Mouse (Mus musculus): ENCODE measurements around the gene Phxr2. TPM values are rescaled to one million over a fixed set of nuclear protein-coding genes. Genes with fewer than 3 reads are reported as not detected.
"Not testable (repeated sequence)": the region's sequence is repeated elsewhere in the genome, so short reads cannot be mapped to it uniquely, and the experiment has no call there.

Phxr2 gene
- total RNA-seq (2021), result not detected
- long read RNA-seq, experiment 1, result 0 reads
- long read RNA-seq, experiment 2, result 0 reads

DNA sequence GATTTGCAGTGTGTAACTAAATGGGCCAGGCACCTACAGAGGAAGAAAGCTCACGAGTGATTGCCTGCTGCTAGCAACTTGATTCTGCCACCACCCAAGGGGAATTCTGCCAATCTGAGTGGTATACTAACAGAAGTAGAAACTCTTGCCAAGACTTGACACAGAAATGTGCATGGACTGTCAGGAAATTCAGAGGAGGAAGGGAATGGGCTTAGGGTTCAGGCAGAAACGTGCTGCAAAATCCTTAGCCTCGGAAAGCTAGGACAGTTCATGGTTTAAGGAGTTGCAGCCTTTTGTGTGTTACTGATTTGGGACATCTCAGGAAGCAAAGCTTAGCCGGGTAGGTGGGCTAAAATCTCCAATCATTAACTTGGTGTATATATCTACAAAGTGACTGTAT lies at the start of gene Phxr2:
Gene Phxr2 (minus strand): TSS at position 101 of the 400 bp plus-strand sequence.
- DNase-seq, result no peak

DNA sequence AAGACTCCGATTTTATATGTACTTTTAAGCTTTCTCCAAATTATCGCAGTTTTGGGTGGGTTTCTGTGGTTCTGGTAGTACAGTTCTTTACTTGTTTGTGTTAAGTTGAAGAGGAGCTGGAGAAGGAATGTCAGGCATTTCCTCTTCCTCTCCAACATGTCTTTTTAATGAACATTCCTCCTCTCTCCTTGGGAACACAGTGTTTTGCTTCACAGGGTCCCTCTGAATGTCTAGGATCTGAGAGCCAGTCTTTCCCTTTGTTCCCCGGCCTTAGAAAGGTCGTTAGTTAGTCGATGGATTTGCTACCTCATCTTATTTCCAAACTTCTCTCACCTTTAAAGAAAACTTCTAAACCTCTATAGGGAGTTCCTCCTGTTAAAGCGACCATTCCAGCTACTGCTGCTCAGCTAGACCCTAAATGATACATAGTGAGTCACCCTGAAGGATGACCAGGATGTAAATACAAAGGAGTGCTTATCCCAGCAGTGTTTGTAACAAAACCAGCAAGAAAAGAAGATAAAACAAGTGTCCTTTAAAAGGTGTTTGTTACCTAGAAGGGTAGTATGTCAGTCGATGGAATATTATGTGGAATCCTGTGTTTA lies 46.9 kb upstream of the Phxr2 start:
- DNase-seq, result no peak

DNA sequence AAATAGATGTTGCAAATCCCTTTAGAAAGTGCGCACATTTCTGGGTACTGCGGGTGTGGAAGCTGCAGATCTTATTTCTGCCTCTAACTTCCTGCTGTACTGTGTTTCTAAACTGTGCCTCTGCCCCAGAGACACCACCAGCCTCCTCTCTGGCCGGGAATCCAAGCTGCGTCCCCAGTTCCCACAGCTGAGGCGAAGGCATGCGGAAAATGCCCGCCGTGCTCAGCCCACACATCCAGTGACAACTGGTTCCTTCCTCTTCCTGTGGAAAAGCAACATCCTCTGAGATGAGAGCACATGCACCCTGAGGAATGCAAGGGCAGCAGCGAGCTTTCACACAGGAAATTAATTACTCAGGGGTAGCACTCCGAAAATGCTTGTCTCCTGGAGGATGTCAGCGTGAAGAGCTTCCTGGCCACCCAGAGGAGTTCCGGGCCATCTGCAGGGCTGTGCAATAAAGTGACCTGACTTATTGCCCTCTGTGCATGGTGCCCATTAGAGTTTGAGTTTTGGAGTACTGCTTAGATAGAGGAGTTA lies 45.9 kb upstream of the Phxr2 start:
- peak; percentile 46 for DNase-seq

DNA sequence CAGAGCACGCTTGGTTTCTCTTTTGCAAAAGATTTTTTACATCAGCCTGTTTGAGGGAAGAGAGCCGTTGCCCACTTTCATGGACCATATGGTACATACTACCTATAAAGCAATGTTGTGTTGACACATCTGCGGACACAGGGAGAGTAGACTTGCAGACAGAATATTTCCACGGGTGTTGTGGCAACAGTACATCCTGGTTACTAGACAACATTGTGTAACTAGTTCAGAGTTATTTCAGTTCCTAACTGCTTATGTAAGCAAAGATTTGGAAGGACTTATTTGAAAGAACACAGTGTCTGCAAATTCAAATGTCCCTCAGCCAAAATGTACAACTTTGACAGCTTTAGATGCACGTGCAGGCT lies 43.6 kb upstream of the Phxr2 start:
- no peak for DNase-seq

DNA sequence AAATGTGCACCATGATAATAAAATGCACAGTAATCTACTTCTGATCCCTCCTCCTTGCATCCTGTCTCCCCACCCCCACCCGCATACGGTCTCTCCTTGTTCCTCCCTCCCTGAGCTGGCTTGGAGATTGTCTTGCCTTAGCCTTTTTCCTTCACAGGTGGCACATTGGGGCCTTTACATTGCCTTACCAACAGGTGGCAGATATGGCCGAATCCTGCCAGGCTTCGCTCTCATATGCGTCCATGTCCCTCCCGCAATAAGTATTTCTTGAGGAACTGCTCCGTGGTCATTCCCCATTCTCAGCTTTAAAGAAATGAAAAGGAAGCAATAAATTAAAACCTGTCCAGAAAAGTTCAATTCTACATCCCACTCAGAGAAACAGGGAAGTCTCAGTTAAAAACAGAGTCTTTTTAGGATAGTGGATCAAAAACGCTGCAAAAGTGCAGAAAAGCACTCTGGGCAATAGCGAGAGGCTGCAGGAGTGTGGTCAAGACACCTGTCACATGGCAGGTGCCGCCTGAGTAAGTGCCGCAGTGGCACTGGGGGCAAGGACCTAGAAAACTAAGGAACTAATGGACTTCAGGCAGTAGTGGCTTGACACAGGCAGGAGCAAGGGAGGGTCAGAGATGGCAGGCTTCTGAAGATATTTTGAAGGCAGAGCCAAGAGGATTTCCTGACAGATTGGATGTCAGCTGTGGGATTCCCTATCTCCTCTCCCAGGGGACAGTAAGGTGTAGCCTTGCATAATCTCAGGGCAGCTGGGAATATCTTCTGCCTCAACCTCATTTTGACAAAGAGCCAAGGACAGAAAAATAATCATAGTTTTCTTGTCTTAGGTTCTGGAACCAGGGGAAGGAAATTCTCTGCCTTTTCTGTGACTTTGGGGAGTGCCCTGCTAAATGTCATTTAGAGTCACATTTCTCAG lies 43.0 kb upstream of the Phxr2 start:
- no peak for DNase-seq

DNA sequence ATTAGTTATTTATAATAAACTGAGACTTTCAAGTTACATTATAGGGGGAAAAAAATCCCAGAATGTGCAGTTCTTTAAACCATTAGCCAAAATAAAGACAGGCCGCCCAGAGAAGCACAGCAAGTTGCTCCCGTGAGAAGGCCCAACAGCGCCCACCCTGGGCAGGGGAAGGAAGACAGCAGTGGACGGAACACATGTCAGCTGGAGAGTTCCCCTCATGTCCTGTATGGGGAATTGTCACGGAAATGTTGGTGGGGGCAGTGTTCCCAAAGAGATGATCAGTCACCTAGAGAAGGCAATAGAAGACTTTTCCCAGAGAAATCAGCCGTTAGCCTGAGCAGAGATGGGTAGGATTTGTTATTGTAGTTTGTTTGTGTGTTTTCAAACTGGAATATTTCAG lies 42.3 kb upstream of the Phxr2 start:
- peak; percentile 29 for DNase-seq

DNA sequence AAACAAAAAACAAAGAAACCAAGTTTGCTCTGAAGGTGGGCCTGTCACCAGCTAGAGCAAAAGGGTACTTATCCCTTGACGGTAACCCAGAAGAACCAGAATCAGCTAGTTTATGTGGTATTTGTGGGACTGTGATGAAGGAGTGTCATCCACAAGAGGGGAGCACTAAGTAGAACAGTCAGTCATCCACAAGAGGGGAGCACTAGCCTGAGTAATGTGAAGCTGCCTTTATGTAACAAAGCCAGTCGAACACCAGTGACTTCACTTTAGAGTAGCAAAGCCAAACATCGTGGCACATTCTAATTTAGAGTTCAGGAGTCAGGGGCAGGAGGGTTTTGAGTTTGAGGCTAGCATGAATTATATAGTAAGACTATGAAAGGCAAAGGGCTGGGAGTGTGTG lies 40.3 kb upstream of the Phxr2 start:
- DNase-seq, result no peak

DNA sequence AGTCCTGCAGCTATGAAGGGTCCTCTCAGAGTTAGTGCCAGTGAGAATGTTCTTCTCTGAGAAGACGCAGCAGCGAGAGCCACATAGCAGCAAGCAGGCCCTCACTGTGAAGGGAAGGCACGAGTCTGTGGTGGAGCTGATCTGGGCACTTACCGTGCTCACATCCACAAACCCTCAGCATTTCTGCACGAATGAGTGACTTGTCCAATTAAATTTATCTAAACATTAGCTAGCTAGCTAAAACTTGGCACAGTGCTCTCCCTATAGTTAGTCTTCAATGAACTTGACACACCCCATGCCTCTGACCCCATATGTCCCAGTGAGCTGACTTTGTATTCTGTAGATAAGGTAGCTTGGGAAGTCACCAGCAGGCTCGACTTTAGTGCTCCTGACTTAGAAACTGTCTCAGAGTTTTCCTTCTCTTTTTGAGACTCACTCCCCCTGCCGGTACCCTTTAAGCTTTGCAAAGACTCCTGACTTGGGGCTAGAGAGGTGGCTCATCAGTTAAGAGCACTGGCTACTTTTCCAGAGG lies 39.7 kb upstream of the Phxr2 start:
- DNase-seq, result no peak

DNA sequence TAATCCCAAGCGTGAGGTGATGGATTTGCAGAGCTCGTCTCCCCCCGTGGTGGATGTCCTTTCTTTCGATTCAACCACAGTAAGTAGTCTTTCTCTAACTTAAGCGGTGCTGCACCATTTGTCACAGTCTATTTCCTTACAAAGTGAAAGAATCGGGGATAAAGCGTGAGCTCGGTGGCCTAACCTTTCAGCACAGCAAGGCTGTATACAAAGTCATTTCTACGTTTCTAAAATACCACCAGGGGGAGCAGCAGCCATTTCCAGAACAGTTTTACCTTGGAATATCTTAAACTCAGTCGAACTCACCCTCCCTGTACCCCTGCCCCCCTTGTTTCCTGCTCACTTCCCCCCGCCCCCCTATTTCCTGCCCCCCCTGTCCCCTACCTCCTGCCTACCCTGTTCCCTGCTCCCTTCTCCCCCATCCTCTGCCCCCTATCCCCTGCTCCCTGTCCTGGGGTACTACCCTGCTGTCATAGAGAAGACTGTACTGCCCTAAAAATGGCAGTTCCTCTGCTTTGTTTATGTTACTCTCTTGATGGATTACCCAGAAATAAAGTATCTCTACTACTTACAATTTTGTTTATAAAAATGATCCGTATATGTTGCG lies 38.8 kb upstream of the Phxr2 start:
- DNase-seq, result no peak

DNA sequence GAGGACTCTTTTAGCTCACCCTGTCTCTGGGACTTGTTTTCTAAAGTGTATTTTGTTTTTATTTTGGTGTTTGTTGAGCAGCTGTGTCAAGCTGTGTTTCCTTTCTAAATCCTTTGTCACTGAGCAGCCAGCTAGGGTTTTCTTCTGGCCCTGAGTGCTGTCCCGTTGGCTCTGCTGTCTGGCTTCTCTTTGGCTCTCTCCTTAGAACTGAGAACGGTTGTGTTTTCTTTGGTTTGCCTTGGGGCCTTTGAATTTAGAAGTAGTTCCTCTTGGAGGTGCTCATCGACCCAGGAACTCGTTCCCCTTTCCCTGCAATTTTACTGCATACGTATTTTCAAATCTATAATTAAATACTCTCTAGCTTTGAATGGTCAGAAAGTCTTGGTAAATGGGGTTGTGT lies 36.9 kb upstream of the Phxr2 start:
- DNase-seq, result no peak

DNA sequence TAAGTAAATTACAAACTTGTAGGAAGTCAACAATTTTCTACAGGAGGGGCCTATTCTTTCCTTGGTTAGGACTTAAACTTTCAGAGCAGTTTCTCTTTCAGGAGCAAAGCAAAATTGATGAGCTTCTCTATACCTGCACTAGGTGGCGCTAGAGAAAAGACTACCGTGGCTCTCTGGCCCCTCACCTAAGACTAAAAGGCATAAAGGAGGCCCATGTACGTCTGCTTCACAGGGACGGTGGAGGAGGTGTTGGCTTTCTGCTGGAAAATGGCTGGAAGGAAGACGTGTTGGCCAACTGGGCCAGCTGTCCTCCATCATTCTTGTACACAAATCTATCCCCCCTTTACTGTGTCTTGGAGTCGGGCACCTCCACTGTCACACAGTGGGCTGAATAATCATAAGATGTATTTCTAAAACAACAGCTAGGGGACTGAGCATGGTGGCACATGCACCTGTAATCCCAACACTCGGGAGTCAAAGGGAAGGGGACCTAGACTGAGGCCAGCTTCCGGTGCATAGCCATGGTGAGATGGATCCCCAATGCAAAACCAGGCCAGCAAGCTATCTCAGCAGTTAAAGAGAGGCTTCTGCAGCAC lies 36.0 kb upstream of the Phxr2 start:
- peak; percentile 13 for DNase-seq

DNA sequence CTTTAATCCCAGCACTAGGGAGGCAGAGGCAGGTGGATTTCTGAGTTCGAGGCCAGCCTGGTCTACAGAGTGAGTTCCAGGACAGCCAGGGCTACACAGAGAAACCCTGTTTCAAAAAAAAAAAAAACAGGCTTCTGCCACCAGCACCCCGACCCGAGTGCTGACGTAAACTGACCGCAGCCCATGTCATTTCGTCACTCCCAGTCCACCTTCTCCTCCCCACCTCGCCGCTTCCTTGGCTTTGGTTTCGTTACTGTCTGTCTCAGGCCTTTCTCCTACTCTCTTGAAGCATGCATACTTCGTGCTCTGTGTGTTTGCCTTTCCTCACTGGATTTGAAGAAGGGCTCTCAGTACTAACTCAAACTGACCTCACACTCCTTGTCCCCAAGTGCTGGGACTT lies 31.6 kb upstream of the Phxr2 start:
- DNase-seq, result not testable (repeated sequence)

DNA sequence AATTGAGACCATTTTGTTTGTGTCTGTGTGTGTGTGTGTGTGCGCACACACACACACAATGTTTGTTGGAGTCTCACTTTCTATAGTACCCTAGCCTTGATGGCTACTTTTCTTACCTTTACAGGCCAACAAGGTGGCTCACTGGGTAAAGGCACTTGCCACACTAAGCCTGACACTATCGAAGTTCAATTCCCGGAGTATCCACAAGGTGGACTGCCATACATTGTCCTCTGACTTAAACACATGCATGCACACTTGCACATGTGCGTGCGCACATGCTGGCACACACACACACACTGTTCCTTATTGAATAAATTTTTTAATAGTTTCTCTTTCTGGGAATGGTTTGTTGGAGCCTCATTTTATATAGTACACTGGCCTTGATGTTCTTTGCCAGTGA lies 30.7 kb upstream of the Phxr2 start:
- no peak for DNase-seq

DNA sequence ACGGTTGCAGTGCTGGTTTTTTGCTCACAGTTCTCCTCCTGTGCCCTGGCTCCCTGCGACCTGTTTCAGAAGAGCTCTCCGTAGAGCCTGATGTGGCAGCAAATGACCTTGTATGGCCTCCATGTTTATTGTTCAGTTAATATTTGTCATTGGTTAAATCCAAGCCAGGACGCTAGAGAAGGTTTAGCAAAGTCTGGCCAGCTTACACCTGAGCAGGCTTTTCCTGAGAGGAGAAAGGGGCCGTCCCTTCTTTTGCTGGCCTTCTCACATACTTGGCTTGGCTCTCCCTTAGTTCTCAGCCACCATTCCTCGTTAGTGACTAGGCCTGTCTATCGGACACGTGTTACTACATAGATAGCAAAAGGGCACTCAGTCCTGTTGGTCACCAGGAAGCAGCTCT lies 28.5 kb upstream of the Phxr2 start:
- DNase-seq, result no peak

DNA sequence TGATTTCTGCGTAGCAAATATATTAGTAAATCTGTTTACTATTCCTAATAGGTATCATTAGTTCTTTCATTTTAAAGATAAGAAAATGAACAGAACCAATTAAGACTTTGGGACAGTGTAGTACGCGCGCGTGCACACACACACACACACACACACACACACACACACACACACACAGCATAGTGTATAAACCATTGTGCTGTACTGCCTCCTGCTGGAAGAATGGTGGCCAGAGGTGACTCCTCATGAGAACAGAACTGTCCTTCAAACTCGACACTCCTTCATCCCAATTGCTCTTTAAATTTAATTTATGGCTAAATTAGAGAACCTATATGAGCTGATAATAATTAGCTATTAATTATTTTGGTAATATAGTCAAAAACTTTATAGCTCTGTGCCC lies 25.9 kb upstream of the Phxr2 start:
- DNase-seq, result peak; percentile 48

DNA sequence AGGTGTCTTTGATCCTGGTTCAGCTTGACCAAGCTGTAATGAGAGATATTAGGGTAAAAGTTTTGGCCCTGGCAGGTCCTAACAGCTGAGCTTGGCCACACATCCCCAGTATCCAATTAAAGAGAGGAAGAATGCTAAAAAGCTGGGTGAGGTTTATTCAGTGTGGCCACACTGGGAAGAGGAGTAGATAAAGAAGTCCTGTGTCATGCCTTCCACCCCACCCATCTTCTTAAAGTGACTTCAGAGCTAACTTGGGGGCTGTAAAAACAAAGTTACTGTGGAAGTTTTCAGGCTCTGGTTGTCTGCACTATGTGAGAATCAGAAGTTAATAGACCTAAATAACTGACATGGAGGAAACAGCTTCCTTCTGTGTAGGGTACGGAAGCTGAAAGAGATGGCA lies 25.5 kb upstream of the Phxr2 start:
- DNase-seq, result no peak

DNA sequence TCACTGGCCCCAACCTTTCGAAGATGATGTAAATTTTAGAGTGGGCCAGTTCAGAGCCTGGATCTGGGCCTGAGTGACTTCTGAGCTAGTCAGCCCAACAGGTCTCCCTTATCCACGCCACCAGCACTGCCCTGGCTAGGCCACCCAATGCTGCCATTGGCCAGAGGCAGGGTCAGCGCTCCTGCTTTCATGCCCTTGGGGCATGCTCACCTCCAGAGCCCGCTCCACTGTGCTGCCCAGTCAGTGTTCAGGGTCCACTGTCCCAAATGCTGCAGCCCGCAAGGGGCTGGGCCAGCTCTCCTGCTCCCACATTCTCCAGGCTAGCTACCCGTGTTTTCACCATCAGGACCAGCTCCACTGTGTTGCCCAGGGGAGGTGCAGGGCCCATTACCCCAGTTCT lies 23.9 kb upstream of the Phxr2 start:
- DNase-seq, result no peak

DNA sequence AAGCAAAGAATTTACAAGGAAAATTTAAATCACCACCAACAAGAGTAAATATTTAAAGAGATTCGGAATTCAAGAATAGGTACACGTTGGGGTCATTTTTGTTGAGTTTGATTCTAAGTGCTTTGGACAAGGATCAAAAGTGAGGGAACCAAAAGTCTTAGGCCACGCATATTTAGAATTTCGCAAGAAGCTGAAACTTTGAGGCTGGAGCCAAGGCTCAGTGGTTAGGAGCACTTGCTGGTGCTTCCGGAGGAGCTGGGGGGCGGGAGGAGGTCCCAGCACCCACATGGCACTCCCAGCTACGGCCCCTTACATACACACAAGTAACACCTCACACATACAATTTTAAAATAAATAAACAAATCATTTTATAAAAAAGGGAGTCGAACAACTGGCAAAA lies 20.5 kb upstream of the Phxr2 start:
- no peak for DNase-seq

DNA sequence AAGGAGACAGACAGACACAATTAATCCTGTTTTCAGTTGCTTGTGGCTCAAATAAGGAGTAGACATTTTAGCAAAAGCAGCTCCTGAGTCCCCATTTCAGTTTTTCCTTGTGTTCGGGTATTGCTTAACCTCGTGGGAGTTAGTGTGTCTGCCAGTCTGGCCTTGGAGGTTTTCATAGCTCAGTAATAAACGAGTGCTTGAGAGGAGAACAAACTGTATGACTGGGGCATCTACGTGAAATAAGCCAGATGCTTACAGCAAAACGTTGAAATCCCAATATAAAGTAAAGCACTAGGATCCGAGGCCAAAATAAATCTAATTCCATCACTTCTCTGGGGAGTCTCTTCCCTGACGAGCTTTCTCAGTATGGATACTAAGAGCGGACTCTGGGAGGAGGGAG lies 19.5 kb upstream of the Phxr2 start:
- no peak for DNase-seq

DNA sequence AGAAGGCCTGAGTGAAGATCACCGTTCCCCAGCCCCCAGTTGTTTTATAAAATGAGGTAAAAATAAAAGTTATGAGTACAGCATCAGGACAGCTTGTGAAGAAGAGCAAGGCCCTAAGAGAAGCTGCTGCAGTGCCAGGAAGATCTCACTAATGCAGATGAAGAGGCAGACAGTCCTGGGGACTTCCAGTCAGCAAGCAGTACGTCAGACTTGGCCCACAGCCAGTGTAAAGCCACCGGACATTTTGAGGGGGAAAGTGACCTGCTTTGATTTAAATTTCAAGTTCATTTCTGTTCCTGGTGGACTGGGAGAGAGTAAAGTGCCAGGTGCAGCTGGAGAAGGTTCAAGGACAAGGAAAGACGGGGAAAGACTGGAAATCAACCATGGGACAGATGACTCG lies 10.2 kb upstream of the Phxr2 start:
- DNase-seq, result no peak

DNA sequence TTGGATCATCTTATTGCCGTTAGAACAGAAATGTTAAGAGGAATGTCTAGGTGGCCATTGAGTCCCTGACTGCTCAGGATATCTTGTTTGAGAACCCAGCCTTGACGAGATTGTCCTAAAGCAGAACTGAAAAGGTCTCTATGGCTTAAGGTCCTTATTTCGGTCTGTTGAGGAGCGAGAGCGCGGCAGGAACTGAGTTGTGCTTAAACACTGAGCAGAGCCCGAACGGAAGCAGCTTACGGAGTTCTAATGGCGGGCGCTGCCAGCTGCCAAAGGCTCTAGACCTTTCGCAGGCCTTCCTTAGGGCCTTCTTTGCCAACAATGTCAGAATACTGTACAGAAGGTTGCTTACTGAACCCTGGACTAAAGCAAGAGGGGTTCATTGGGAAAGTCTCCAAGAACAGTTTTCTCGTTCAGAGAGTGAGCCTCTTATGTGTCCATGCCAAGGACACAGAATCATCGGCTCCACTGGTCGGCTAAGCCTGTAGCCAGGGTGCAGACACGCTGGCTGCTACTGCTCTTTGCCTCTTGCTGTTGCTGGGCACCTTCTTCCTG lies 7.3 kb upstream of the Phxr2 start:
- no peak for DNase-seq

DNA sequence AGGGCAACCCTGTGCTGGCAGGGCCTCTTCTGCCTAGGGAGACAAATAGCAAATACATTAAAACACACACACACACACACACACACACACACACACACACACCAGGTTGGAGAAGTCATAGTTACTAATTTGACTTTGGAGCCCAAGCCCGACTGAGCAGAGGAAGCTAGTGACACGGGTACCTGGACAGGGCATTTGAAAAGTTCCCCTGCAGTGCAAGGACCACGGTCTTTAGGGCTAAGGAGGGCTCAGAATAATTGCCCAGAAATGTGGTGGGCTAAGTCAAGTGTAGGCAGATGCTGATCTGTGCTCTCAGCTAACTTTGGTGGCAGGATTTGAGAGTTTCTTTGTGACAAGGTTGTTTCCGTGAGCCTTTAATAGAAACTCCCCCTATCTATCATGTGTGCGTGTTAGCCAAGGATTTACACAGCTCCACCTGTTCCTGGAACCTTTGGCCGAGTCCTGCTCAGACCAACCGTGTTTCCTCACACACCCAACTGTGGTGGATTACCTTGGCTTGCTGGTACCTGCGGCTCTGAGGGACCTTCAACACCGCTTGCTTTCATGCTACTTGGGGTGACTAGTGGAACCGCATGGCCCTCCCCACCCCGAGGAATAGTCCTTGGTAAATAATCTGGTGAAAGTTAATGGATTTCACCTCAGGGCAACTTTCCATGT lies 6.6 kb upstream of the Phxr2 start:
- DNase-seq, result no peak

Data from gastrocnemius, postnatal 10 days (tissue).